Mouse (Mus musculus) neutrophil, adult 83 days (primary cell): ENCODE measurements around the gene Cyp2j5. TPM values are rescaled to one million over a fixed set of nuclear protein-coding genes. Genes with fewer than 3 reads are reported as not detected.

Experiments used
- total RNA-seq, 2 experiments: library from RNA; stranded (reverse); gene quantifications; one replicate each; pipeline ENCODE4 v1.2.4; 2023

The Cyp2j5 gene
- total RNA-seq, result not detected

GRCm38 (mm10) chr4:96663991-96664390, at the start of gene Cyp2j5:
Cyp2j5 (minus strand) TSS chr4:96664154.

GRCm38 (mm10) chr4:96590911-96591790, 72.8 kb downstream of the Cyp2j5 start, which contains the start of gene Cyp2j9:
Cyp2j9 (minus strand) TSS chr4:96591578.

Other genes with a start within 250 kb of the Cyp2j5 start
- not detected for gene Cyp2j8, start 156.8 kb downstream of the Cyp2j5 start, total RNA-seq
- gene Cyp2j6, start 110.5 kb downstream of the Cyp2j5 start, total RNA-seq, result under 1 TPM in 1 of 2 experiments, not detected in 1; 0.15 TPM
- gene Cyp2j9, start 72.6 kb downstream of the Cyp2j5 start, total RNA-seq, result not detected
- gene Gm12695, start 121.0 kb upstream of the Cyp2j5 start, total RNA-seq, result not detected